Mouse (Mus musculus) C2C12 (cell line): ENCODE data around the gene Olfr1413. TPM values are rescaled to one million over a fixed set of nuclear protein-coding genes. Genes with fewer than 3 reads are reported as not detected.

Experiments
- H3K27me3 ChIP-seq: one replicate; pipeline ENCODE4 v1.6.1; 2011; ENCODE audit not compliant: control insufficient read depth, insufficient read depth, insufficient read length
- H3K36me3 ChIP-seq: one replicate; pipeline ENCODE4 v1.6.1; 2011; ENCODE audit not compliant: control insufficient read depth, insufficient read depth
- H3K4me3 ChIP-seq: one replicate; pipeline ENCODE4 v1.5.1; 2011; ENCODE audit warnings: mild to moderate bottlenecking, control low read depth; ENCODE audit not compliant: poor library complexity, insufficient read depth, severe bottlenecking
- H3K79me2 ChIP-seq: one replicate; pipeline ENCODE4 v1.6.1; 2011; ENCODE audit not compliant: control insufficient read depth, insufficient read depth
- H3K79me3 ChIP-seq: one replicate; pipeline ENCODE4 v1.6.1; 2011; ENCODE audit warnings: low read depth, control low read depth
- H3ac ChIP-seq: one replicate; pipeline ENCODE3; 2011; ENCODE audit warnings: low read depth; ENCODE audit not compliant: control insufficient read depth, insufficient read length
- CEBPB ChIP-seq: IDR thresholded peaks from one replicate; pipeline ENCODE4 v1.6.1; 2011; ENCODE audit warnings: low read depth, mild to moderate bottlenecking, control low read depth, moderate library complexity
- CTCF ChIP-seq: IDR thresholded peaks from one replicate; pipeline ENCODE4 v1.5.1; 2011; ENCODE audit not compliant: control insufficient read depth, insufficient read depth, insufficient read length
- FOSL1 ChIP-seq: IDR thresholded peaks from one replicate; pipeline ENCODE4 v1.8.0; 2011; ENCODE audit warnings: mild to moderate bottlenecking, low read length; ENCODE audit not compliant: poor library complexity, insufficient read depth, severe bottlenecking
- MAX ChIP-seq: IDR thresholded peaks from one replicate; pipeline ENCODE4 v1.6.1; 2011; ENCODE audit warnings: mild to moderate bottlenecking, control low read depth
- MYOD1 ChIP-seq: IDR thresholded peaks from one replicate; pipeline ENCODE4 v1.6.1; 2011; ENCODE audit warnings: low read depth; ENCODE audit not compliant: control insufficient read depth, insufficient read length
- MYOG ChIP-seq: IDR thresholded peaks from one replicate; pipeline ENCODE4 v1.6.1; 2011; ENCODE audit not compliant: control insufficient read depth, insufficient read length; ENCODE audit errors: extremely low read depth
- USF1 ChIP-seq: IDR thresholded peaks from one replicate; pipeline ENCODE4 v1.6.1; 2011; ENCODE audit warnings: low read depth, mild to moderate bottlenecking, control low read depth, moderate library complexity
- polyA plus RNA-seq: library from polyadenylated mRNA; unstranded; fragments of >200 nt; fragmentation: generic; extraction: Trizol; gene quantifications from one replicate; pipeline ENCODE4 v1.2.1, GENCODE M21; 2012; ENCODE audit warnings: missing spikeins

Gene Olfr1413
- polyA plus RNA-seq, 1 experiment: not detected

- H3K79me3 ChIP-seq: no peaks in the 10 kb centered on the region
- TF ChIP-seq MYOG: no peak
- TF ChIP-seq CEBPB: no peak
- TF ChIP-seq FOSL1: no peak
- TF ChIP-seq MAX: no peak
- TF ChIP-seq USF1: no peak
- no peak for TF ChIP-seq MYOD1
- TF ChIP-seq CTCF: no peak
- H3K36me3 ChIP-seq: no peaks in the 10 kb centered on the region
- no peaks in the 10 kb centered on the region for H3K79me2 ChIP-seq
- peaks cover 21% of the 10 kb centered on the region for H3K27me3 ChIP-seq
- no peak within 1 kb of the TSS for H3K4me3 ChIP-seq
- no peak within 1 kb of the TSS for H3ac ChIP-seq
These were observed 14.4 kb downstream of the Olfr1413 start, which contains the start of gene Olfr1412 for GRCm38 (mm10) chr1:92585479-92585878. TSS of gene Olfr1412 (plus strand) at chr1:92585779.

- Histone ChIP-seq H3K36me3 (no peaks in the 10 kb centered on the region), H3ac (no peak within 1 kb of the TSS), H3K27me3 (peaks cover 25% of the 10 kb centered on the region), H3K4me3 (no peak within 1 kb of the TSS), H3K79me3 (no peaks in the 10 kb centered on the region), H3K79me2 (no peaks in the 10 kb centered on the region)
- TF ChIP-seq CEBPB: no peak
- no peak for TF ChIP-seq CTCF
- TF ChIP-seq FOSL1: no peak
- TF ChIP-seq USF1: no peak
- TF ChIP-seq MAX: no peak
- no peak for TF ChIP-seq MYOD1
- TF ChIP-seq MYOG: no peak
These were observed 23.0 kb downstream of the Olfr1413 start, which contains the start of gene Olfr1411 for GRCm38 (mm10) chr1:92594111-92594510. TSS of gene Olfr1411 (plus strand) at chr1:92594411.

- H3K27me3 ChIP-seq: peaks cover 22% of the 10 kb centered on the region
- no peak overlapping the region for H3K4me3 ChIP-seq
- no peak overlapping the region for H3ac ChIP-seq
- no peaks in the 10 kb centered on the region for H3K79me2 ChIP-seq
- no peaks in the 10 kb centered on the region for H3K79me3 ChIP-seq
- no peak for TF ChIP-seq MYOG
- H3K36me3 ChIP-seq: no peaks in the 10 kb centered on the region
These were observed 24.9 kb downstream of the Olfr1413 start for GRCm38 (mm10) chr1:92596019-92596418.

- Histone ChIP-seq H3K36me3 (no peaks in the 10 kb centered on the region), H3K27me3 (peaks cover 36% of the 10 kb centered on the region), H3K79me3 (no peaks in the 10 kb centered on the region), H3K79me2 (no peaks in the 10 kb centered on the region), H3K4me3 (no peak within 1 kb of the TSS), H3ac (no peak within 1 kb of the TSS)
- TF ChIP-seq MYOG (no peak), USF1 (no peak), MYOD1 (no peak)
These were observed 34.4 kb downstream of the Olfr1413 start, which contains the start of gene Olfr1410 for GRCm38 (mm10) chr1:92605482-92605881. TSS of gene Olfr1410 (plus strand) at chr1:92605782.

GRCm38 (mm10) chr1:92607711-92608110 is 36.6 kb downstream of the Olfr1413 start:
- Histone ChIP-seq H3ac (no peak overlapping the region), H3K27me3 (peaks cover 37% of the 10 kb centered on the region)
- TF ChIP-seq MAX: no peak

GRCm38 (mm10) chr1:92611008-92611407 is 39.9 kb downstream of the Olfr1413 start:
- TF ChIP-seq USF1: no peak
- no peak for TF ChIP-seq MYOG
- no peak for TF ChIP-seq FOSL1
- peak; percentile 46 for TF ChIP-seq CTCF
- TF ChIP-seq MAX: no peak
- no peak for TF ChIP-seq CEBPB
- peaks cover 27% of the 10 kb centered on the region for H3K27me3 ChIP-seq

More at GRCm38 (mm10) chr1:92607711-92608110, 36.6 kb downstream of the Olfr1413 start:
- Histone ChIP-seq H3K4me3 (no peak overlapping the region), H3K79me3 (no peaks in the 10 kb centered on the region), H3K79me2 (no peaks in the 10 kb centered on the region), H3K36me3 (no peaks in the 10 kb centered on the region)

GRCm38 (mm10) chr1:92613175-92613574 is 42.1 kb downstream of the Olfr1413 start:
- Histone ChIP-seq H3K4me3 (no peak overlapping the region), H3K36me3 (no peaks in the 10 kb centered on the region), H3K27me3 (peaks cover 16% of the 10 kb centered on the region), H3K79me2 (no peaks in the 10 kb centered on the region), H3K79me3 (no peaks in the 10 kb centered on the region), H3ac (no peak overlapping the region)
- TF ChIP-seq CEBPB (no peak), USF1 (no peak), MAX (no peak), MYOD1 (no peak), CTCF (no peak), FOSL1 (no peak), MYOG (no peak)

More at GRCm38 (mm10) chr1:92611008-92611407, 39.9 kb downstream of the Olfr1413 start:
- H3K4me3 ChIP-seq: no peak overlapping the region
- H3K79me2 ChIP-seq: no peaks in the 10 kb centered on the region
- no peaks in the 10 kb centered on the region for H3K36me3 ChIP-seq
- no peak overlapping the region for H3ac ChIP-seq
- no peaks in the 10 kb centered on the region for H3K79me3 ChIP-seq
